Mouse (Mus musculus): Measurements from ENCODE around the gene Cdyl.
"Not testable (repeated sequence)": the region's sequence is repeated elsewhere in the genome, so short reads cannot be mapped to it uniquely, and the experiment has no call there.

The Cdyl gene

DNA sequence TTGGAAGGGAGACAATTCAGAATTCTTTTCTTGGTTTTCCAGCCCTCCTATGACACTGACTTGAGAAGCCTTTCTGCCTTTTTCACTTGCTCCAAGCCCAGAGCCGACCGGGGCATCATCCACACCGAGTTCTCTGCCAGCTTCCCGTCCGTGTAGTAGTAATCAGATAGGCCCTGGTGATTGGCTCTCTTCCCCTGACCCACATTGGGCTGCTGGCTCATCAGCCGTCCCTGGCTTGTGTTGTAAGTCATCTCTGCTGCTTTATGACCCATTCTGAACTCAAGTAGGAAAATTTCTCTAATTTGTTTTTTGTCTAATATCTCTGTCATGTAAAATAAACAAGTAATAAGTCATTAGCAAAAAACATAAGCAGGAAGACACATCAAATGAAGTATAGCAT, 173.0 kb downstream of the Cdyl start:
- in situ Hi-C loops (cut with MboI, MseI): no loop called here

DNA sequence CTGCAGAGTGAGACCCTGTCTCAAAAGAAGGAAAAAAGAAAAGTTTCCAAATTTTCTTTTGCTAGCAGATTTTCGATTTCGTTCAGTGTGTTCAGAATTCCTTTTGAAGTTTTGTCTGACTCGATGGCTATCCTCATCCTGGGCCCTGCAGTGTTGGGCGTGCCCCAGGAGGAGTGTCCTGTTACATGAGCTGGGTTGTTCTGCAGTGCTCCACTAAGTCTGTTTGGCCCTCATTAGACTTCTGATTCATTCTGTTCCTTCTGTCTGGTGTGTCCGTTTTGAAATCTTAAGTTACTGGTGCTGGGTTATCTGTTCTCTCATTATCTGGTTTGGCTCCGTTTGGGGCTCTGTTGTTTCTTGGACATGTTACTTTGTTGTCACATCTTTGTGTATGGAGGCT, 174.3 kb downstream of the Cdyl start:
- in situ Hi-C loops (cut with MboI, MseI): no loop called here

- in situ Hi-C loops (cut with MboI, MseI): no loop called here
Measured at GRCm38 (mm10) chr13:35835669-35836068, 176.0 kb downstream of the Cdyl start.

DNA sequence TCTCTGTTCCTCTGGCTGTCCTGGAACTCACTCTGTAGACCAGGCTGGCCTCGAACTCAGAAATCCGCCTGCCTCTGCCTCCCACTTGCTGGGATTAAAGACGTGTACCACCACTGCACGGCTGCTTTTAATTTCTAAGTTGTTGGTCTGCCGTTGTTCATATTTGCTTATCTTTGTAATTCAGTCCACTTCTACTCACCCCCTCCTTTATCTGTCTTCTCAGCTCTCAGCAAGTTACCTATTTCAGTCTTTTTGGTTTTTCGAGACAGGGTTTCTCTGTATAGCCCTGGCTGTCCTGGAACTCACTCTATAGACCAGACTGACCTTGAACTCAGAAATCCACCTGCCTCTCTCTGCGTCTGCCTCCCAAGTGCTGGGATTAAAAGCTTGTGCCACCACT, 176.9 kb downstream of the Cdyl start:
- in situ Hi-C loops (cut with MboI, MseI): not testable (repeated sequence)

GRCm38 (mm10) chr13:35840102-35840501, 180.5 kb downstream of the Cdyl start:
- in situ Hi-C loops (cut with MboI, MseI): no loop called here

DNA sequence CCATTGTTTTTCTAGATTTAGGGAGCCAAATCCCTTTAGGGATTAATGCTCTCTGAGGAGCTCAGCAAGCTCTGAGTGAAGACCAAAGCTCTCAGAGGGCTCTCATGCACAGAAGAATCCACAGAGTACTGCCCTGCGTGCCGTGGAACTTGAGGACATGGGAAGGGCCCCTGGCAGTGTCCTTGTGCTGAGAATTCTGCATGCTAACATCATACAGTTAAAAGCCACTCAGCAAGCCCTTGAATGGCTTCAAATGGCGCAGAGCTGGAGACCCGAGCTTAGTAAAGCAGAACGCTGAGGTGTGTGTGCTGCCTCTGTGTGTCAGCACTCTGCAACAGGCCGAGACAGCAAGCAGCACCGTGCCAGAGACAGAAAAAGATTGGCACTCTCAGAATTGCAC, 183.8 kb downstream of the Cdyl start:
- in situ Hi-C loops (cut with MboI, MseI): no loop called here

DNA sequence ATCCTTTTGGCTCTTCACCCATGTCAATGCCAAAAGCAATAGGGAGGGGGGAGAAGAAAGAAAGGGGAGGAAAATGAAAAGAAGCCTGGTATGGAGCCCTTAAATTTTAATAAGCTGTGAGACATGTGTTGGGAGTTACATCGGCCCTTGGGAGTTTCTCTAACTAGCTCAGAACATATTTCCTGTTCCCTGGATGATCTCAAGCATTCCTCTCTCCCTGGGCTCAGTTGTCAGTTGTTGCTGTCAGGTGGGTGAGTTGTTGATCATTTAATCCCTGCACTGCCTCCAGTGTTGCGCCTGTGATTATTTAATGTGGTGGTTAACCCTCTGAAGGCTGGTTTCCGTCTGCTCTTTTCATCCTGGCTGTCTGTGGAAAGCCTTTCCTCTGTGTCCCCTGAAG, 185.7 kb downstream of the Cdyl start:
- in situ Hi-C loops (cut with MboI, MseI): no loop called here

DNA sequence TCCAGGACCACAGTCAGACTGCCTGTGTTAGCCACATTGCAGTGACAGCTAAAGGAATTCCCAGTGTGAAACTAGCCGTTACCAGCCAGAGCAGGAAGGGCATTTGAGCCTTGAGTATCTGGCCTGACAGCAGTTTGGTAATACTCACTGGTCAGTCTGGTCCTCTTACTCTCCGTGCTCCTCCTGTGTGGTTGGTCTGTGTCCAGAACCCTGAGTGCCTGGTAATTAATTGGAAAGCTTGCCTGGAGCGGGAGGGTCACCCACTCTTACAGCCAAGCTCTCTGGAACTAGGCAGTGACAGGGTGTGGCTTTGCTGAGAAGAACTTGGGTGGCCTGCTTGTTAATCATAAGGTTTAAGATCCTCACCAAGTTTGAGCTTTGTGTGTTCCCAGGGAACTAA, 189.1 kb downstream of the Cdyl start:
- in situ Hi-C loops (cut with MboI, MseI): no loop called here

DNA sequence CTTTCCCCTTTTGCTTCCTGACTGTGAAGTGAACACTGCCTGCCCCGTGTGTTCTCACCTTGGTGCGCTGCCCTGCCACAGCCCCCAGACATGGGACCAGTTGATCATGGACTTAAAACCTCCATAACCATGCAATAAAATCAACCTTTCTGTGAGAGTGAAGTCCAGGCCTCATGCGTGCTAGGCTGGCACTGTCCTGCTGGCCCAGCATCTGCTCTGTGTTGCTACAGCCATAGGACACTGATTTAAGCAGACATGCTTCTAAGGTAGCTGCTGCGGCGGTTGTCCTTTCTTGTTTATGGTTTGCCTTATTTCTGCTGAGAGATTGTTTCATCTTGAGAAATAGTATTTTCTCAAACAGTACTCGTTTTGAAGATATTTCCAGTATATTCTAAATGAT, 191.9 kb downstream of the Cdyl start:
- in situ Hi-C loops (cut with MboI, MseI): no loop called here

DNA sequence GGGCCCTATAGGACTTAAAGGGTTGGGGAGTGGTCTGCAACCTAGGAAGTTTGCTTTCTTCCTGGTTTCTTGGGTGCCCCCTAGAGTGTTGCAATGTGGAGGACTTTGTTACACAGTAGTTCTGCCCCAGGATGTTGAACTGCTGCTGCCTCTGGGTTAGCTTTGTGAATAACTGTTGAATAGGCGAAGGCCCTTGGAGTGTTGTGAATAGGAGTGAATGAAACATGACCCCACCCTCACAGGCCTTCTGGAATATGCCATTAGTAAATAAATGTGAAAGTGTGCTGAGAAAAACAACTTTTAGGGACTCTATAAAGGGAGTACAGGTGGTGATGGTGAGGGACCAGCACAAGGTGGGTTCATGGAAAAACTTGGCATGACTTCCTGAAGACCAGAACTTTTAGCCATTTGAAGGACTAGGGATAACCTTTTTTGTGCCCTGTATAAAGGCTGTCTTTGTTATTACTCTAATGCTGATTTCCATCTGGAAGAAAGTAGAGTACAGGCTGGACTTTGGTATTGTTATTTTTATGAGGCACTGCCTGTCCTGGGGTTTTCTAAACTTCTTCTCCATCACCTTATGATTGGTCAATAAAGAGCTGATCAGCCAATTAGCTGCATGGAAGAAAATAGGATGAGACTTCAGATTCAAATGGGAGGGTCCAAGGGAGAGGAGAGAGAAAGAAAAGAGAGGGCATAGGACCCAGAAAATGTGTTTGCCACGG, 193.4 kb downstream of the Cdyl start:
- in situ Hi-C loops (cut with MboI, MseI): no loop called here

DNA sequence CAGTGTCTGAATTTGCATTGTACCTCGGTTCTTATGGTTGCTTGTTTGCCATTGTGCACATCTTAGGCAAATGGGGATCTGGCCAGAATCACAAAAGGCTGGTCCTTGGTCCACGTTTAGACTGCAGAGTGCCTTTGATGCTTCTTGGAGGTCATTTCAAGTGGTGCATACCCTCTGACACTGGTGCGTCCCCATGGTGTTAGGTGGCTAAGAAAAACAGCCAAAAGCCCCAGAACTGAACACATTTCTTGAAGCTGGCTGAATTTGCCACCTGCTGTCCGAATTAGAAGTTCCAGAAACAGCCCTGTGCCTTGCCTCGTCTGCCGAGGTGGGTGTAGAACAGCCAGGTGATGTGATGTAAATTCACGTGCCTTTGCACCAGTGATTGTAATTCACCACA, 197.9 kb downstream of the Cdyl start:
- in situ Hi-C loops (cut with MboI, MseI): no loop called here

DNA sequence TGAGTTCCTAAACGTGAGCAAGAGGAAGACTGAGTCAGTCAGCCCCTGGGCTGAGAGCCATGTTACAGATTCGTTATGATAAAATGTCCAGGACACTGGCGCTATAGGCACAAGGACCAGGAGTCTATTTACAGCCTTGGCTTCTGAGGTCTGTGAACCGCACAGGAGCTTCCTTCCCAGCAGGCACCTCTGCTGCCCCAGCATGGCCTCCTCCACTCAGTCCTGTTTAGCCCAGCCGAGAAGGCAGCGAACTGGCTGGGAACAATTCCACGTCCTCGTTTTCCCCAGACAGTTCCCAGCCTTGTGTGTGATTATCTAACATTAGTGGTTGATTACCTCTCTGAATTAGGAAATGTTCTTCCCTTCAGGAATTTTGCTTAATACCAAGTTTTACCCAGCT, 201.3 kb downstream of the Cdyl start:
- in situ Hi-C loops (cut with MboI, MseI): loop anchor here (5.0 kb wide), 1 partner anchor 104 kb away; no protein-coding TSS in a partner anchor

DNA sequence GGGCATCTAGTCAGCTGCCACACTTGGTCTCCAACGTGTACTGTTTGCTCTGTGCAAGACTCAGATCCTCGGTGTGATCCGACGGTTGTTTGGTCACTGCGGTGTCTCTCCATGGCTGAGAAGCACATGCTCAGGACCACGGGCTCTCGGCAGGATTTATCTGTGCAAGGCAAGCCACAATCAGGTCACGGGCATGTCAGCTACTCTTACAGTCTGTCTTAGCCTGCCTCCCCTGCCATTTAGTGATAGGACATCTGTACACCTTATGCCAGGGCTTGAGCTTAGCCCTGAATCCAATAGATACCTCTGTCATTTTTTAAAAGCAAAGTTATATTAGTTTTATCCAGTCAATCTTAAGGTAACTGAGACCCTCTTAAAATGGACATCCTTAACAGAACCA, 211.0 kb downstream of the Cdyl start:
- in situ Hi-C loops (cut with MboI, MseI): no loop called here

DNA sequence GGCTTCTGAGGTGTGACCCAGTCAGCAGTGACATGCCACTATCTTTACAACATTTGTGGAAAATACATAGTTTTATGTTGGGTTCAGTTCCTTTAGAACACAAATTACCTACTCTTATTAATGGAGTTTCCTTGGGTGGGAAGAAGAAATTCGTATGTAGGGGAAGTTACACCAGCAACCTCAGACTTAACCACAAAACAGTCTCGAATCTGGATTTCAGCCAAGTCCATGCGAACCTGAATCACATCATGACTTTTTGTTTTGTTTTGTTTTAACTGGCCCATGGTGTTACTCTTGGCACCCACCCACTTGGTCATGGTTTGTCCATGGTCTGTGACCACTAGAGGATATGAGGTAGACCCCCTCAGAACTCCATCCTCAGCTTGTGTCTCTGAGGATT, 211.5 kb downstream of the Cdyl start:
- in situ Hi-C loops (cut with MboI, MseI): no loop called here

- in situ Hi-C loops (cut with MboI, MseI): loop anchor here (5.0 kb wide), 1 partner anchor 77 kb away; no protein-coding TSS in a partner anchor
Measured at GRCm38 (mm10) chr13:35875396-35875795, 215.8 kb downstream of the Cdyl start.

DNA sequence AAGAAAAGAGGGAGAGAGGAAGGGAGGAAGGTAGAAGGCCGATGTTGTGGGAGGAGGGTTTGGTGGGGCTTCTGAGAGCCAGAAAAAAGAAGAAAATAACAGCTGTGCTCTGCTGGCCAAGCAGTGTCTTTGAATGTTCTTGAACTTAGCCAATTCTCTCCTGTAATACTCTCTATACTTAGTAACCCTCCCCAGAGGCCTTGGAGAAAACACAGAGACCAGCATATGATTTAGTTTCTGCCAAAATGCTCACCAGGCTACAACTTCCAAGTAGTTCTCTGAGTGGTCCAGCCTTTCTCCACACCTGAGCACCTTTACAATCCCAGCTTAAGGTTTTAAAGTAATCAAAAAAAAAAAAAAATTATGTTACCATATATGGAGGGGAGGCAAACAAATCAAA, 218.6 kb downstream of the Cdyl start:
- in situ Hi-C loops (cut with MboI, MseI): loop anchor here (5.0 kb wide), 1 partner anchor 74 kb away; no protein-coding TSS in a partner anchor

- in situ Hi-C loops (cut with MboI, MseI): loop anchor here (5.0 kb wide), 1 partner anchor 73 kb away; no protein-coding TSS in a partner anchor
Measured at GRCm38 (mm10) chr13:35879068-35879467, 219.4 kb downstream of the Cdyl start.

GRCm38 (mm10) chr13:35879519-35879918, 219.9 kb downstream of the Cdyl start:
- in situ Hi-C loops (cut with MboI, MseI): loop anchor here (5.0 kb wide), 1 partner anchor 73 kb away; no protein-coding TSS in a partner anchor

DNA sequence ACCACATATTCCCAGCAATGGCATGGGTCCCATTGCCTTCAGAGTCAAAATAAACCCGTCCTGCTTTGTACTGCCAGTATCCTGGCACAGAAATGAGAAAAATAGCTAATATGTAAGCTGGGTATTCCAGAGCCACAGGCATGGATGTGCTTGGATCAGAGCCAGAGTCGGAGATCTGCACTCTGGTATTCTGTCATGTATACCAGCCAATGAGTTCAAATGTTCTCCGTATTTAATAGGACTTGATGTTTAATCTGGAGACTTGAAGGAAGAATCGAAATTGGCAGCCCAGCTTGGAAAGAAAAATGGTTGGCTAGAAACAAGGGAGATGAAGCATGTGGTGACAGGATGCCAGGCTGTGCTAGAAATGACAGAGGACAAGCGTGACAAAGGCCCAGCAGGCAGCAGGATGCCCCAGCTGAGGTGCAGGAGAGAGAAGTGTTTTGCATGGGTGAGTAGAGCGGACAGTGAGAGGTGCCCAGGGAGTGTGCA, 221.0 kb downstream of the Cdyl start:
- in situ Hi-C loops (cut with MboI, MseI): no loop called here

GRCm38 (mm10) chr13:35886121-35886725, 226.6 kb downstream of the Cdyl start:
- in situ Hi-C loops (cut with MboI, MseI): no loop called here

- in situ Hi-C loops (cut with MboI, MseI): no loop called here
Measured at GRCm38 (mm10) chr13:35892866-35893265, 233.2 kb downstream of the Cdyl start.

GRCm38 (mm10) chr13:35905378-35905777, 245.7 kb downstream of the Cdyl start:
- in situ Hi-C loops (cut with MboI, MseI): no loop called here

- in situ Hi-C loops (cut with MboI, MseI): no loop called here
Measured at GRCm38 (mm10) chr13:35905879-35906481, 246.3 kb downstream of the Cdyl start, which contains the start of gene Rpp40. TSS of gene Rpp40 (minus strand) at chr13:35906359.
